ENCODE assay signal across 8 mouse cellular contexts in the genomic region with DNA sequence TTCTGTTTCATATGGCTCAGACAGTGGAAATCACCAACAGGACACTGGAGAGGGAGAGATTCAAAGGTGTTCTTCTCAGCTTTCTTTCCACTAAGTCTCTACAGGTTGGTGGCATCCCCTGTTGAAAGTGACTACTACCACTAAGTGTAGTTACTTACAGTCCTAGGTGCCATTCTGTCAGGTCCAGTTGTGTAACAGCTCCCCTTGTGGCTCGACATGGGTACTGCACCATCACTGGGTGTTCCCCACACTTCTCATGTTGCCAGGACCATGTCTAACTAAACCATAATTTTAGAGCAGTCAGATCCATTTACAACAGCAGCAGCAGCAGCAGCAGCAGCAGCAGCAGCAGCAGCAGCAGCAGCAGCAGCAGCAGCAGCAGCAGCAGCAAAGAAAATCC.
A peak's percentile ranks its signal among the peaks of the same experiment; 100 is the strongest.
DNase-seq lines count a peak whose midpoint lies in the region; TF ChIP-seq lines count a peak whose summit lies in the region.

No protein-coding gene starts in this region.

- peaks cover 9% of the 10 kb centered on the region for H3K4me1 ChIP-seq in liver, adult 2 months (ENCODE audit: control insufficient read depth, insufficient read depth, low read length)

- peak; percentile 20 for DNase-seq in ovary, postnatal 14 days (ENCODE audit: low spot score)
- DNase-seq in ovary, adult 18-20 months (ENCODE audit: low spot score), result no peak
- peak; percentile 20 for DNase-seq in adrenal gland, adult 8-10 months
- peak; percentile 58 for DNase-seq in embryo, embryonic 9.5 days (ENCODE audit: extremely low spot score)
- DNase-seq in induced T-regulatory cell, adult 2 months (ENCODE audit: low read depth), result peak; percentile 16
- peak; percentile 50 for DNase-seq in liver, adult 2 months (ENCODE audit: extremely low read depth, low read depth, low spot score)
- peak; percentile 70 for DNase-seq in retina, embryonic 14.5 days (ENCODE audit: low spot score)
- no peak for DNase-seq in urinary bladder, adult 2 months (ENCODE audit: low spot score)

- H3K27me3 ChIP-seq in liver, adult 2 months (ENCODE audit: control insufficient read depth, insufficient read depth, low read length), result no peaks in the 10 kb centered on the region

- peak; percentile 78 for TF ChIP-seq CTCF in liver, adult 2 months (IDR thresholded peaks at IDR 0.05; ENCODE audit: low read depth, low read length)

- WGBS in liver, adult 2 months, result 3% methylated on average over 1 of the region's 1 CpGs

- no peak overlapping the region for H3K4me3 ChIP-seq in liver, adult 2 months (ENCODE audit: insufficient read depth, low read depth, low read length)

- H3K27ac ChIP-seq in liver, adult 2 months (replicated peaks; ENCODE audit: insufficient read depth, low read depth, low read length), result no peak overlapping the region

- H3K36me3 ChIP-seq in liver, adult 2 months (ENCODE audit: control insufficient read depth, insufficient read depth, low read length), result no peaks in the 10 kb centered on the region

- no peak overlapping the region for H3K9ac ChIP-seq in liver, adult 2 months (ENCODE audit: low read depth, low read length)

- H3K79me2 ChIP-seq in liver, adult 2 months (ENCODE audit: control insufficient read depth, insufficient read depth, low read length), result no peaks in the 10 kb centered on the region

- no peak for TF ChIP-seq POLR2A in liver, adult 2 months (IDR thresholded peaks at IDR 0.05; ENCODE audit: extremely low read depth, insufficient read depth, low read length)

Comparison
In these comparisons a context has a peak if more than half of its experiments do, and no peak if none do; other contexts are left out.
1. DNase-seq: peak in ovary, postnatal 14 days (single experiment), adrenal gland, adult 8-10 months (single experiment), embryo, embryonic 9.5 days (single experiment), induced T-regulatory cell, adult 2 months (single experiment), liver, adult 2 months (single experiment) and retina, embryonic 14.5 days (single experiment); none in ovary, adult 18-20 months (single experiment) and urinary bladder, adult 2 months (single experiment).